Mouse (Mus musculus) CH12.LX (cell line): ENCODE results near the gene Ccdc167. TPM values are rescaled to one million over a fixed set of nuclear protein-coding genes. Genes with fewer than 3 reads are reported as not detected.

ENCODE experiments used
- DNase-seq: peaks from one replicate; pipeline ENCODE4 v3.0.0-alpha.2; 2013; ENCODE audit errors: extremely low read depth
- H3K27ac ChIP-seq: 2 replicates; pipeline ENCODE4 v1.5.1; 2012; ENCODE audit warnings: low read depth, mild to moderate bottlenecking, control low read depth, moderate library complexity; ENCODE audit not compliant: insufficient read depth
- H3K27me3 ChIP-seq: replicated peaks from 2 replicates; pipeline ENCODE3; 2012; ENCODE audit warnings: inconsistent platforms
- H3K36me3 ChIP-seq, 2 experiments: replicated peaks in 1 of 2; 2 replicates each; pipeline versions ENCODE3 to v1.6.1; 2012; ENCODE audit warnings: inconsistent platforms in 1 of 2, low read length in 1 of 2, mild to moderate bottlenecking in 1 of 2, mixed read lengths in 1 of 2, moderate library complexity in 1 of 2; ENCODE audit not compliant: control insufficient read depth in 1 of 2, insufficient read depth in 1 of 2
- H3K4me1 ChIP-seq, 2 experiments: 2 replicates each; pipeline ENCODE4 v1.6.1; 2012; ENCODE audit warnings: inconsistent platforms in 1 of 2, moderate library complexity in 1 of 2; ENCODE audit not compliant: insufficient read depth in 2 of 2, control insufficient read depth in 1 of 2
- H3K4me2 ChIP-seq: 2 replicates; pipeline ENCODE4 v1.6.1; 2012; ENCODE audit warnings: low read depth, mild to moderate bottlenecking, control low read depth; ENCODE audit not compliant: poor library complexity, insufficient read depth, severe bottlenecking
- H3K4me3 ChIP-seq, 3 experiments: fragments of 150-350 bp in 1 of 3; sonication (generic) in 1 of 3; replicated peaks in 1 of 3; 2 replicates each; pipeline versions ENCODE3 to v1.5.1; 2011 to 2012; ENCODE audit warnings: low read depth in 2 of 3, low read length in 2 of 3, mild to moderate bottlenecking in 2 of 3, moderate library complexity in 2 of 3, control low read depth in 1 of 3, improper control_type of control experiment in 1 of 3, inconsistent platforms in 1 of 3, mixed read lengths in 1 of 3; ENCODE audit not compliant: poor library complexity in 1 of 3
- H3K79me2 ChIP-seq: replicated peaks from 2 replicates; pipeline ENCODE4 v1.6.1; 2012; ENCODE audit warnings: mild to moderate bottlenecking, moderate library complexity; ENCODE audit not compliant: control insufficient read depth, poor library complexity, insufficient read depth, severe bottlenecking; ENCODE audit errors: extremely low read depth
- H3K9ac ChIP-seq: 2 replicates; pipeline ENCODE4 v1.6.1; 2012; ENCODE audit warnings: low read depth, mild to moderate bottlenecking, control low read depth, moderate library complexity; ENCODE audit not compliant: insufficient read depth
- H3K9me3 ChIP-seq: replicated peaks from 2 replicates; pipeline ENCODE3; 2012; ENCODE audit warnings: low read length, inconsistent platforms, mixed read lengths
- BHLHE40 ChIP-seq: IDR thresholded peaks from 2 replicates; pipeline ENCODE4 v1.6.1; 2011; ENCODE audit warnings: mild to moderate bottlenecking, low read depth, low read length, improper control_type of control experiment
- CHD2 ChIP-seq: IDR thresholded peaks from 2 replicates; pipeline ENCODE4 v1.6.1; 2011; ENCODE audit warnings: low read length, improper control_type of control experiment
- CTCF ChIP-seq, 2 experiments: IDR thresholded peaks in 1 of 2; conservative IDR thresholded peaks in 1 of 2; 2 replicates each; pipeline ENCODE4 v1.5.1; 2011 to 2012; ENCODE audit warnings: low read depth in 2 of 2, low read length in 2 of 2, improper control_type of control experiment in 1 of 2, inconsistent platforms in 1 of 2, mild to moderate bottlenecking in 1 of 2, moderate library complexity in 1 of 2
- ELF1 ChIP-seq: IDR thresholded peaks from 2 replicates; pipeline ENCODE4 v1.6.1; 2014; ENCODE audit warnings: low read depth, mild to moderate bottlenecking, inconsistent platforms, low read length, improper control_type of control experiment
- EP300 ChIP-seq: IDR thresholded peaks from 2 replicates; pipeline ENCODE4 v1.6.1; 2011; ENCODE audit warnings: low read length, improper control_type of control experiment
- ETS1 ChIP-seq: conservative IDR thresholded peaks from 2 replicates; pipeline ENCODE4 v1.6.1; 2012; ENCODE audit warnings: low read depth, mild to moderate bottlenecking, inconsistent platforms, low read length, improper control_type of control experiment, moderate library complexity
- HCFC1 ChIP-seq: IDR thresholded peaks from 2 replicates; pipeline ENCODE4 v1.6.1; 2012; ENCODE audit warnings: low read depth, mild to moderate bottlenecking, inconsistent platforms, low read length, improper control_type of control experiment
- IRF4 ChIP-seq: IDR thresholded peaks from 2 replicates; pipeline ENCODE4 v1.6.1; 2014; ENCODE audit warnings: low read depth, mild to moderate bottlenecking, inconsistent platforms, low read length, improper control_type of control experiment
- JUN ChIP-seq: IDR thresholded peaks from 2 replicates; pipeline ENCODE4 v1.6.1; 2011; ENCODE audit warnings: low read depth, mild to moderate bottlenecking, low read length, improper control_type of control experiment, moderate library complexity; ENCODE audit not compliant: insufficient read depth
- JUND ChIP-seq: conservative IDR thresholded peaks from 2 replicates; pipeline ENCODE4 v1.6.1; 2011; ENCODE audit warnings: low read depth, low read length, improper control_type of control experiment
- MAX ChIP-seq: IDR thresholded peaks from 2 replicates; pipeline ENCODE4 v1.6.1; 2011; ENCODE audit warnings: low read length, improper control_type of control experiment
- MAZ ChIP-seq: IDR thresholded peaks from 2 replicates; pipeline ENCODE4 v1.6.1; 2012; ENCODE audit warnings: low read depth, mild to moderate bottlenecking, inconsistent platforms, low read length, improper control_type of control experiment, moderate library complexity
- MEF2A ChIP-seq: IDR thresholded peaks from 2 replicates; pipeline ENCODE4 v1.6.1; 2014; ENCODE audit warnings: low read depth, mild to moderate bottlenecking, inconsistent platforms, low read length, improper control_type of control experiment, borderline replicate concordance
- MXI1 ChIP-seq: IDR thresholded peaks from 2 replicates; pipeline ENCODE4 v1.6.1; 2011; ENCODE audit warnings: mild to moderate bottlenecking, low read depth, low read length, improper control_type of control experiment
- NELFE ChIP-seq: IDR thresholded peaks from 2 replicates; pipeline ENCODE4 v1.6.1; 2011; ENCODE audit warnings: low read depth, low read length, improper control_type of control experiment
- POLR2A ChIP-seq: IDR thresholded peaks from 2 replicates; pipeline ENCODE4 v1.6.1; 2011; ENCODE audit warnings: low read depth, mild to moderate bottlenecking, improper control_type of control experiment, low read length
- POLR2AphosphoS2 ChIP-seq: IDR thresholded peaks from 2 replicates; pipeline ENCODE4 v1.6.1; 2011; ENCODE audit warnings: low read depth, low read length, improper control_type of control experiment
- RAD21 ChIP-seq: IDR thresholded peaks from 2 replicates; pipeline ENCODE4 v1.6.1; 2011; ENCODE audit warnings: low read depth, mild to moderate bottlenecking, low read length, improper control_type of control experiment, moderate library complexity
- RCOR1 ChIP-seq: conservative IDR thresholded peaks from 2 replicates; pipeline ENCODE4 v1.6.1; 2012; ENCODE audit warnings: low read depth, mild to moderate bottlenecking, inconsistent platforms, low read length, improper control_type of control experiment
- SMC3 ChIP-seq: IDR thresholded peaks from 2 replicates; pipeline ENCODE4 v1.6.1; 2011; ENCODE audit warnings: low read depth, low read length, improper control_type of control experiment
- TBP ChIP-seq: conservative IDR thresholded peaks from 2 replicates; pipeline ENCODE4 v1.6.1; 2011; ENCODE audit warnings: low read depth, low read length, improper control_type of control experiment
- TCF12 ChIP-seq: IDR thresholded peaks from 2 replicates; pipeline ENCODE4 v1.6.1; 2014; ENCODE audit warnings: low read depth, mild to moderate bottlenecking, inconsistent platforms, low read length, improper control_type of control experiment
- UBTF ChIP-seq: IDR thresholded peaks from 2 replicates; pipeline ENCODE4 v1.6.1; 2012; ENCODE audit warnings: low read depth, mild to moderate bottlenecking, inconsistent platforms, low read length, improper control_type of control experiment, moderate library complexity
- USF1 ChIP-seq: IDR thresholded peaks from 2 replicates; pipeline ENCODE4 v1.6.1; 2014; ENCODE audit warnings: low read depth, mild to moderate bottlenecking, inconsistent platforms, low read length, improper control_type of control experiment
- ZC3H11A ChIP-seq: IDR thresholded peaks from 2 replicates; pipeline ENCODE4 v1.6.1; 2012; ENCODE audit warnings: low read depth, mild to moderate bottlenecking, inconsistent platforms, low read length, improper control_type of control experiment
- ZKSCAN1 ChIP-seq: IDR thresholded peaks from 2 replicates; pipeline ENCODE4 v1.6.1; 2012; ENCODE audit warnings: low read depth, inconsistent platforms, low read length, improper control_type of control experiment, borderline replicate concordance
- ZMIZ1 ChIP-seq: IDR thresholded peaks from 2 replicates; pipeline ENCODE4 v1.6.1; 2012; ENCODE audit warnings: low read depth, mild to moderate bottlenecking, inconsistent platforms, low read length, improper control_type of control experiment
- dilution Hi-C: fragments of 300-500 bp; cut with MboI; formaldehyde crosslinking; loops from 2 replicates; pipeline ENCODE4 v1.14.3; 2020; ENCODE audit warnings: low sequenced_read_pairs; ENCODE audit not compliant: extremely low pct_unique_long_range_greater_than_20kb, extremely low pct_ligation_motif_present
- in situ Hi-C: fragments of 300-500 bp; cut with MboI; formaldehyde crosslinking; loops from 3 replicates; pipeline ENCODE4 v1.14.3; 2019; ENCODE audit warnings: low sequenced_read_pairs, low pct_ligation_motif_present, low pct_unique_long_range_greater_than_20kb, mixed read lengths
- polyA plus RNA-seq: library from polyadenylated mRNA; unstranded; fragments of >175 nt; gene quantifications from 2 replicates; pipeline ENCODE4 v1.2.1, GENCODE M21; 2012; ENCODE audit warnings: low read depth; ENCODE audit not compliant: insufficient read length
- total RNA-seq, 2 experiments: library from RNA; depleted of rRNA; stranded (reverse); fragments of 300-350 nt in 1 of 2; fragments of >200 nt in 1 of 2; gene quantifications; 2 replicates each; pipeline ENCODE4 v1.2.3; 2012 to 2014

The Ccdc167 gene
- total and polyA plus RNA-seq, 3 experiments: 8.8 to 18.7 (median 12.0) TPM

- H3K4me2 ChIP-seq: peak overlapping the region; percentile 58
- no peaks in the 10 kb centered on the region for H3K27me3 ChIP-seq
- dilution Hi-C loops: no loop called here
- H3K9ac ChIP-seq: no peak overlapping the region
- H3K9me3 ChIP-seq: peaks cover 2% of the 10 kb centered on the region
- TF ChIP-seq ETS1: peak; percentile 59
- no peak for TF ChIP-seq TBP
- TF ChIP-seq ZC3H11A: no peak
- peak in 1 of 2 experiments; percentile 30; a peak in 2 of 4 replicates for TF ChIP-seq CTCF (conservative IDR thresholded peaks at IDR 0.05 in 1 of 2, IDR thresholded peaks at IDR 0.05 in 1 of 2; ENCODE audit: low read depth in 2 of 2, low read length in 2 of 2)
- peak; percentile 70 for TF ChIP-seq JUN
- 0 out of 2 replicates have a peak, but pooled peaks have one; percentile 5 for TF ChIP-seq SMC3
- TF ChIP-seq EP300: peak; percentile 69
- no peak for TF ChIP-seq ZMIZ1
- peak; percentile 35; the same call in 1 of the 2 replicates for TF ChIP-seq JUND
- TF ChIP-seq UBTF: 0 out of 2 replicates have a peak, but pooled peaks have one; percentile 64
- peak; percentile 33; the same call in 1 of the 2 replicates for TF ChIP-seq BHLHE40
- TF ChIP-seq MAX: 0 out of 2 replicates have a peak, but pooled peaks have one; percentile 42
- peak; percentile 97 for TF ChIP-seq TCF12
- peak; percentile 66 for TF ChIP-seq IRF4
- TF ChIP-seq MEF2A: peak; percentile 96
- in situ Hi-C loops: loop anchor here (10.0 kb wide), 1 partner anchor 52 kb away; no protein-coding TSS in a partner anchor
- peaks cover 30 to 78% of the 10 kb centered on the region in 2 experiments for H3K4me1 ChIP-seq
- H3K79me2 ChIP-seq: peaks cover 12% of the 10 kb centered on the region
- no peak for DNase-seq
- no peak overlapping the region for H3K4me3 ChIP-seq
- H3K27ac ChIP-seq: peak overlapping the region; percentile 65
- H3K36me3 ChIP-seq: peaks cover 8 to 36% of the 10 kb centered on the region in 2 experiments
Observed at GRCm38 (mm10) chr17:29712565-29712964, 4.3 kb downstream of the Ccdc167 start.

- Histone ChIP-seq H3K4me1 (peaks cover 30 to 85% of the 10 kb centered on the region in 2 experiments), H3K9me3 (peaks cover 2% of the 10 kb centered on the region), H3K27me3 (no peaks in the 10 kb centered on the region), H3K36me3 (peaks cover 8 to 40% of the 10 kb centered on the region in 2 experiments), H3K4me3 (peak overlapping the region in 2 of 3 experiments; percentile 16 to 19), H3K9ac (peak overlapping the region; percentile 30), H3K4me2 (peak overlapping the region; percentile 58), H3K27ac (peak overlapping the region; percentile 65), H3K79me2 (peaks cover 12% of the 10 kb centered on the region)
- peak; percentile 67 for DNase-seq
- in situ Hi-C loops (loop anchor here (10.0 kb wide), 1 partner anchor 53 kb away; no protein-coding TSS in a partner anchor), dilution Hi-C loops (no loop called here)
- TF ChIP-seq ZC3H11A: no peak
- TF ChIP-seq POLR2A: 0 out of 2 replicates have a peak, but pooled peaks have one; percentile 33
- TF ChIP-seq MEF2A: peak; percentile 56
- peak; percentile 30; the same call in 1 of the 2 replicates for TF ChIP-seq ETS1
- peak; percentile 77 for TF ChIP-seq TCF12
- TF ChIP-seq ZKSCAN1: no peak
- TF ChIP-seq MXI1: peak; percentile 72
- TF ChIP-seq IRF4: peak; percentile 68
- no peak for TF ChIP-seq ZMIZ1
- no peak for TF ChIP-seq MAZ
- TF ChIP-seq EP300: peak; percentile 66
- no peak for TF ChIP-seq SMC3
- no peak for TF ChIP-seq JUND
- 0 out of 2 replicates have a peak, but pooled peaks have one; percentile 3 for TF ChIP-seq BHLHE40
- TF ChIP-seq CHD2: peak; percentile 44; the same call in 1 of the 2 replicates
- peak; percentile 67 for TF ChIP-seq MAX
- no peak for TF ChIP-seq CTCF (conservative IDR thresholded peaks at IDR 0.05 in 1 of 2, IDR thresholded peaks at IDR 0.05 in 1 of 2; ENCODE audit: low read depth in 2 of 2, low read length in 2 of 2)
- TF ChIP-seq NELFE: no peak
- no peak for TF ChIP-seq HCFC1
- TF ChIP-seq TBP: no peak; the same call in 1 of the 2 replicates
- TF ChIP-seq USF1: no peak
- peak; percentile 28; the same call in 1 of the 2 replicates for TF ChIP-seq ELF1
- TF ChIP-seq RAD21: no peak; the same call in 1 of the 2 replicates
- no peak for TF ChIP-seq UBTF
- peak; percentile 42; the same call in 1 of the 2 replicates for TF ChIP-seq RCOR1
- 0 out of 2 replicates have a peak, but pooled peaks have one; percentile 16 for TF ChIP-seq POLR2AphosphoS2
Observed at GRCm38 (mm10) chr17:29711745-29712431, 5.0 kb downstream of the Ccdc167 start.
